Mouse (Mus musculus) lung, postnatal 14 days (tissue): ENCODE results near the gene H2afy2.

Source experiments
- DNase-seq: peaks from one replicate; pipeline ENCODE4 v3.0.0; 2021

Gene H2afy2

DNA sequence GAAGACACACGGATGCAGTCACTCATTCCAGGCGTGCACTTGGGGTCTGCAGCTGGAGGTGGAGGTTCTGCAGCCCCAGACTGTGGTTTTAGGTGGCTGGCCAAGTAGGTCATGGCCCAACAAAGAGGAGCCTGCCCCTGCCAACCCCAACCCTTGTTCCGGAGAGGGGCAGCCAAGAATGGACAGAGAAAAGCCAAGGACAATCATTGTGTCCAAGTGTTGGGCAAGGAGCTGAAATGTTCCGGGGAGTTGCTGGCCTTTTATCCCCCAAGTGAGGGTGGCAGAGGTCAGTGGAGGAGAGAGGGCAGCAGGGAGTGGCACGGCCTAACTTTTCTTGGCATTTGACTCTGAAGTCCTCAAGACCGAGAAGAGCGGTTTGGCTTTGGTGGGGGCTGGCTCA, 63.6 kb downstream of the H2afy2 start:
- no peak for DNase-seq

DNA sequence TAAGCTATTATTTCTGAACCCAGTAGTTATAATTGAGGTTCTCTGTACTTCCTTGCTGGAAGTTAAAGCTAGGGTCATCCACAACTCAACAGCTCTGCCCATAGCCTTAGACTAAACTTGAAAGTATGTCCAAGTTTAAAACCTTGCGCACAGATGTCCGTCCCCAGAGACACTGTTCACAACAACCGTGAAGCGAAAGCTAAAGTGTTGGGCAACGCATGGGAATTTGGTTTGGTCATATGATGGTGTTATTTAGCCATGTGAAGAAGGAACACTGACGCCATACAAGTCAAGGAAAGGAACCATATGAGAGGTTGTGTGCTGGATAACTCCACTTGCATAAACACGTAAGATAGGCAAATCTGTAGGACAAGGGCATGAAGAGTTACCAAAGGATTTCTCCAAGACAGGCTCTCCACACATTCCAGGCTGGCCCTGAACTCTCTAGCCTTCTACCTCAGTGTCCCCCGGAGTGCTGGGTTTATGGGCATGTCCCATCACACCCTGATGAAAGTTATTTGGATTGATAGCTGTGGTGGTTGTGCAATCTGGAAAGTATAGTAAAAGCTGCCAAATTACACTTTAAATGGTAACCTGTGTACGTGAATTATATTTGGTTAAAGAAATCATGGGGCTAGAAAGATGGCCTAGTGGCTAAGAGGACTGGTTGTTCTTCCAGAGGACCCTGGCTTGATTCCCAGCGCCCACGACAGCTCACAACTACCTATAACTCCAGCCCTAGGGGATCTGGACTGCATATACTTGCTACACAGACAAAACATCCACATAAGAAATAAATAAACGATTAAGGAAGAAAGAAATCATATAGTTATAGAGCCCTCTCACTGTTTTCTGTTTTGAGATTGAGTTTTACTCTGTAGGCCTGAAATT, 66.3 kb downstream of the H2afy2 start:
- no peak for DNase-seq

DNA sequence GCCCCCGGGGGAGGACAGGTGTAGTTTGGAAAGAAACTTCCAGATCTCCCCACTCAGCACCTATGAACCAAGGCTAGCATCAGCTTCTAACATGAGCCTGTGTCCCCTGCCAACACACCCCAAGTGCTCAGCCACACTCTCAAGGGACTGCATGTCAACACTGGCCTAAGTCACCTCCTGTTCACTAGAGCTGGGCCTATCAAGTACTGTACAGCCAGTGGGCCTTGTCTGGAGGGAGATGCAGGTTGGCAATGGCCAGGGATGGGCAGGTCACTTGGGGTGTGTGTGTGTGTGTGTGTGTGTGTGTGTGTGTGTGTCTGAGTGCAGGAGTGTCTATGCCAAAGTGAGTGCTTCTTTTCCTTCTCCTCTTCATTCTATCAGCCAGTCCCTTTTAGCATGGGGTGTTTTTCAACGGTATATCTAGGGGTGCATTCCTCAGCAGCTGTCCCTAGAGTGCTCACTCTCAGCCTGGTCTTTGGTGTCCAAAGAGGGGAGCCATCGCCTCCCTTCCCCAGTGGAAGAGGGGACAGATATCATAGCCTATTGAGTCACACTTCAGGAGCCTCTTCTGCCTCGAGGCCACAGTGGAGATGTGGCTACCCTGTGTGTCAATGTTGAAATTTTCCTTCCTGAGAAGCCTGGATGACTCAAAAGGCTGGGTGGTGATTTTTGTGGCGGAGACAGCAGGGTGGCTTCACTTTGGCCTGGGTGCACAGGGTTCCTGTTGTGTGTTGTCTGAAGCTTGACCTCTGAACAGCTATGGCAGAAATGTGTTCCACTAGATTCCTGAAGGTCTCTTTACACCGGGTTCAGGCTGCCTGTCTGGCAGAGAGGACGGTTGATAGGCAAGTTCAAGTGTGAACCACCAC, 67.7 kb downstream of the H2afy2 start:
- no peak for DNase-seq

DNA sequence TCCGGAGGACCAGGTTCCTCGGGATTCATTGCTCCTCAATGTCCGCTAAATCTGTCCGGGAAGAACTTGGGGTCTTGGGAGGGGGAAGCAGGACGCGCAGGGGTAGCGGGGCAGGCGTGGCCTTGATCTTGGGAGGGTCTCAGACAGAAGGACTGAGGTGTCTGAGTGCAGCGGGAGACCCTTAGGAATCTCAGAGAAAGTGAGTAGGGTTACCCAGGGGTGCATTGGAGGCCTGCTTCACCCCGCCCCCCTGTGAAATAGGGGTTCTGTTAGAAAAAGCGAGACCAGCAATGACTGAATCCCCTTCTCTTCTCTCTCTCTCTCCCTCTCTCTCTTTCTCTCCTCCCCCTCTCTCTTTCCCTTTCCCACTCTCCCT, 68.5 kb downstream of the H2afy2 start:
- DNase-seq, result no peak

DNA sequence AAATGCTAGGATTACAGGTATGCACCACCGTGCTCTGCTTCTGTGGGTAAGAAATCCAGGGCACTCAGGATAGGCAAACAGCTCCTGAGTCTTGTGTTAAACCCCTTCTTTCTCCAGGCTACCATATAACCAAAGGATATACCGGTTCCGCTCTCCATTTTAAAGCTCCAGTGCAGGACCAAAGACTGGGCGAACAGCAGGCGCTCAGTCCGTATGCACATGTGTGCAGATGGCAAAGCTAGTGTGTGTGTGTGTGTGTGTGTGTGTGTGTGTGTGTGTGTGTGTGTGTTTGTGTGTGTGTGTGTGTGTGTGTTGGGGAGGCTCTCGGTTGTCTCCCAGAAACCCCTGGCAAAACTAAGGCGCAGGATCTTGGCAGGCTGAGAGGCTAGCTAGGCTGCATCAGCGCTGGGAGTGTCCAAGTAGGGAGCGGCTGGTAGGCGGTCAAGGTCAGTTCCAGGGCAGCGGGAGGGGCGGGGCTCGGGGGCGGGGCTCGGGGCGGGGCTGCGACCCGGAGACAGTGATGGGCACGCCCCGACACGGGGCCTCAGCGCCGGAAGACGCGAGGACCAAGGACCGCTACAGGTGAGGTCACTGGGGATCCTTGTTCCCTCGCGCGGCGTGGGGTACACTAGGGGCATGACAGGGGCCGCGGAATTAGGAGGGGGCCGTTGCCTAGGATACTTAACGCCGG, 69.0 kb downstream of the H2afy2 start, which contains the start of gene Aifm2:
Aifm2 (plus strand) TSS at position 493 of the 691 bp plus-strand sequence.
- DNase-seq, result peak; percentile 68

DNA sequence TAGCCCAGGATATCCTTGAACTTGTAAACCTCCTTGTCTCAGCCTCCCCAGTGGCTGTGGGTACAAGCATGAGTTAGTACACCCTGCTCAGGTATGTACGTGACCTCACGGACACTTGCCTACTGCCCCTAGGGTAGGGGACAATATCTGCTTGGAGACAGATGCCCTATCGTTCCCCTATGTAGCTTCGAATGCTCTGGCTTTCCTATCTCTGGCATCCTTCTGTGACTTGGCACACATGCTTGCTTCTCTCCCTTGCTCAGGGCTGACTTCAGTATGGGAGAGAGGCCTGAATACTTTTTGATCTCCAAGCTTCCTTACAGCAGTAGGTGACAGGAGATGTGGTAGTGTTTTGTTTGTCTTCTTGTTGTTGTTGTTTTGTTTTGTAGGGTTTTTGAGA, 69.8 kb downstream of the H2afy2 start:
- DNase-seq, result no peak

DNA sequence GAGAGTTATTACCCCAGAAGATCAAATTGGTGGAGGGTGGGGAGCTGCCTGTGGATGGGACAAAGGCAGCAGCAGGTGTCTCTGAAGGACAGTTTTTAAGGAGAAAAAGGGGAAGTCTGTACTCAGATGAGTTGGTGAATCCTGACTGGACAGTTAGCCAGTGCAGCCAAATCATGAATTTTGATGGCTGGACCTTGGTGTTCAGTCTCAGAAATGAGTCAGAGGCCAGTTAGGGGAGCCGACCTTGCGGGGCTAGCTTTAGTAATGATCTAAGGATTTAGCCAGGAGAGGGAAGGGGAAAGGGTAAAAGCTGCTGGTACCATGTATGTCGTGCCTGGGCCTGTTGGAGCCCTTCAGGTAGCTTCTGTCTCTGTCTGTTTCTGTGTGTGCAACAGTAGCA, 70.3 kb downstream of the H2afy2 start:
- DNase-seq, result no peak

DNA sequence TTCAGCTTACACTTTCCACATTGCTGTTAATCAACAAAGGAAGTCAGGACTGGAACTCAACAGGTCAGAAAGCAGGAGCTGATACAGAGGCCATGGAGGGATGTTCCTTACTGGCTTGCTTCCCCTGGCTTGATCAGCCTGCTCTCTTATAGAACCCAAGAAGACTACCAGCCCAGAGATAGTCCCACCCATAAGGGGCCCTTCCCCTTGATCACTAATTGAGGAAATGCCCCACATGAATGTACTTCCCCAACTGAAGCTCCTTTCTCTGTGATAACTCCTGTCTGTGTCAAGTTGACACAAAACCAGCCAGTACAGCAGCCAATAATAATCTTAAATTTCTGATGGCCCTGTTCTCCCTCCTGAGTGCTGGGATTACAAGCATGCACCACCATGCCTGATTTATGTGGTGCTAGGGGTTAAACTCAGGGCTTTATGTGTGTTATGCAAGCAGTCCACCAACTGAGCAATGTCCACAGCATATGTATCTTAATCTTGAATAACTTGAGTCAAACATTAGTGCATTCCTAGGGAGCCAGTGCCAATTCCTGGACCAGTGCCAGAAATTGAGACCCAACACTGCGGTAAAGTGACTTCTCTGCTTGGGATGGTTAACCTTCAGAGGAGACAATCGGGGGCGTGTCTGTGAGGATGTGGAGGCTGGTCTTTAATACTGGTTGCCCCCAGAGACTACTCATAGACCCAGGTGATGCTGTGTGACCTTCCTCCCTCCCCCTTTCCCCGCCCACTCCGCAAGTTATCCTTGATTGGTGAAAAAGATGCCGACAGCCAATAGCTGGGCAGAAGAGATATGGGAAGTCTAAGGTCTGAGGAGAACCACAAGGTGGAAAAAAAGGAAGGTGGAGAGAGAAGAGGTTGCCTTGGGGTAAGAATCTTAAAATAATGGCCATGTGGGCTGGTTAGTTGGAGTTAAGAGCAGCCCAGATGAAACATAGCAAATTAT, 77.3 kb downstream of the H2afy2 start:
- DNase-seq, result no peak

DNA sequence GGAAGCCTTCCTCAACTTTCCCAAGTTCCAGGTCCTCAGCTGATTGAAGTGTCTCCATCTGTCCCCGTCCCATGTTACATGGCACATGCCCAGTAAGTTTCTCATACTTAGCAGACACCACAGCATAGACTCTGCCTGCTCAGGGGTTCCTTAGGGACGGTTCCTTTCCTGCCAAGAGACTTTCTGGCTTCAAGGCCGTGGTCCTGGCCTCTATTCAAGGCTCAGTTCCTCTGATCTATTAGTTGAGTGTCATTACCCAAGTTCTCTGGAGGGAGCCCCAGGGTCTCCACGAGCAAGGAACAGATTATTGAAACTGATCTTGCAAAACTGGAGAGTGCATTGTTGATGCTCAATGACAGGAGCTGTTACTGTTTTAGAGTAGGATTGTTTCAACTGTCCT, 79.3 kb downstream of the H2afy2 start:
- DNase-seq, result no peak

DNA sequence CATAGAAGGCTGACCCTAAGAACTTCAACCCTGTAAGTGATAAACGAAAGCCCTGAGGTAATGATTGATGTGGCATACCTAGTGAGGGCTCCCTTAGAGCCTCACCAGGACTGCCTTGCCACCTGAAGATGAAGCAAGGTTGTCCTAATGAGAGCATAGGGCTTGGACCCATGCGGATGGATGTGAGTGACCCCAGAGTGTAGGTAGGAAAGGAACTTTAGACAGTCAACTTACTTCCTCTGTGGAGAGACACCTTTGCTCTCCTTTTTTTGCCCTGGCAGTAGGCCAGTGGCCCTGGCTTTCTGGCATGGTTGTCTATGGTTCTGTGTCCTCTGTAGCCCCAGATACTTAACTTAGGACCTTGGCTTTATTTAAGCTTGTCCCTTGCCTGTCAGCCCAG, 86.9 kb downstream of the H2afy2 start:
- DNase-seq, result no peak

DNA sequence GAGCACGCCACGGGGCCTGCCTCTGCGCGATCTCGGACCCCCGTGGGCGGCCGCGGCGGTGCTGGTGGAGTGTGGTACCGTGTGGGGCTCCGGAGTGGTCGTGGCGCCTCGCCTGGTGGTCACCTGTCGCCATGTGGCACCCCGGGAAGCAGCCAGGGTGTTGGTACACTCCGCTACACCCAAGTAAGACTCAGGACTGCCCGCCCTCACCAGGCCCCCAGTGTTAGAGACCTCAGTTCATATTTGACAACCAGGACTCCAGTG, 87.5 kb downstream of the H2afy2 start:
- DNase-seq, result no peak

DNA sequence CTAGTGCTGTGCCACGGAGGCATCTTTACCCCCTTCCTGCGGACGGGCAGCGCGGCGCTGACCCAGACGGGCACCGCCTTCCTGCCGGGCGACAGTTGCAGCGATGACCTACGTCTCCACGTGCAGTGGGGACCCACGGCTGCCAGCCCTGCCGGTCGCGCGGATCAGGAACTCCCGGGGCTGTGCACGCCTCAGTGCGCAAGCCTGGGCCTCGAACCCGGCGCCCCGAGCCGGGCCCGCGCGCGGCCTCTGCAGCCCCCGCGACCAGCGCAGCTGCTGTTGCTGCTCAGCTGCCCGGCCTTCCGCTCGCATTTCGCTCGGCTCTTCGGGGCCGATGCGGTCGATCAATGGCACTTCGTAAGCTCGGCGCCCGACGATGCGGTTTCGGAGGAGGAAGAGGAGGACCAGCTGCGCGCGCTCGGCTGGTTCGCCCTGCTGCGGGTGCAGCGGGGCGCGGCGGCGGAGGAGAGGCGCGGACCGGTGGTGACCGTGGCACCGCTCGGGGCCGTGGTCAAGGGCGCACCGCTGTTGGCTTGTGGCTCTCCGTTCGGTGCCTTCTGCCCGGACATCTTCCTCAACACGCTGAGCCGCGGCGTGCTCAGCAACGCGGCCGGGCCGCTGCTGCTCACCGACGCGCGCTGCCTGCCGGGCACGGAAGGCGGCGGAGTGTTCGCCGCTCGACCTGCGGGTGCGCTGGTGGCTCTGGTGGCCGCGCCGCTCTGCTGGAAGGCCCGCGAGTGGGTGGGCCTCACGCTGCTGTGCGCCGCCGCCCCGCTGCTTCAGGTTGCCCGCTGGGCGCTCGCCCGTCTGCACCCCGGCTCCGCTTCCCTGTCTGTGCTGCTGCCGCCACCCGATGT, 88.0 kb downstream of the H2afy2 start:
- DNase-seq, result no peak

DNA sequence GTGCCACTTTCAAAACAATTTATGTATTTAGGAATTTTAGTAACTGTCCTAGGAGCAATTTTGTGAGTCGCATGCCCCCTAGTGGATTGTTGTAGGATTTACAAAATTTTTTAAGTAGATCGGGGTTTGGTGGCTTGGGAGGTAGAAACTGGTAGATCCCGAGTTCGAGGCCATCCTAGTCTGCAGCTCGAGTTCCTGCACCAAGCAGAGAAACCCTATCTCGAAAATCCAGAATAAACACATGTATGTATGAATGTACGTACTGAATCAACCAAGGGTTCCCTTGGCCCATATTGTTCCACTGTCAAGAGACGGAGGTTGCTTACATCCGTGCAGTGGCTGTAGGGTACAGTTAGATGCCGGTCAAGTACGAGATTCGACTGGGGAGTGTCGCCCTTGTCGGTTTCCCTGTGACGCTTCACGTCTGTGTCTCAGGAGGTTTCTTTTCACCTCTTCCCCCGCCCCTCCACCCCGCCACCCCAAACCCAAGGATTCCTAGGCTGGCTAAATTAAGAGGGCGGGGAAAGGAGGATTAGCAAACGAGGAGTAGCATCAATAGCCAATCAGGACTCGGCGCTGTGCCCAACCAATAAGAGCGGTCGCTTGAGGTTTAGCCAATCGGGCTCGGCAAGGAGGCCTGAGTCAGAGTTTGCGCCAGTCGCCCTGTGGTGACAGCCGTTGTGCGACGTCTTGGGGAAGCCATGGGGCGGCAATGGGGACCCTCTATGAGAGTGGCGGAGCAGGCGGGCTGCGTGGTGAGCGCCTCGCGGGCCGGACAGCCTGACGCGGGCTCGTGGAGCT, 88.9 kb downstream of the H2afy2 start, which contains the start of gene Tysnd1:
Tysnd1 (plus strand) TSS at position 645 of the 801 bp plus-strand sequence.
- peak; percentile 98 for DNase-seq

DNA sequence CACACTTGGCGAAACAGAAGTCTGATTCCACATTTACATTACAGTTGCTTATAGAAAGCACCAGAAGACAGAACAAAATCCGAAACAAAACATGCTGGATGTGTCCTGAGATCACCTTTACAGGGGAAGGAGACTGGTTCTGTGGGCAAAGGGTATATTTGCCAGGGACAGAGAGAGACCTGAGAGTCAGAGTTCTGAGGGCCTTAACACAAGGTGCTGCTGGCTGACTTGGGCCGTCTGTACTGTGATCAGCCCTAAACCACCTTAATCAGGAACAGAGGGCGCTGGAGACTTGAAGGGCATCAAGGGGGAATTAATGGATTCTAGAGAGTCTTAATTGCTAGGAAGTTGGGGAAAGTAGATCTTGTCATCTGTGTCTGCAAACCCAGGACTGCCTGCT, 90.4 kb downstream of the H2afy2 start:
- DNase-seq, result no peak

DNA sequence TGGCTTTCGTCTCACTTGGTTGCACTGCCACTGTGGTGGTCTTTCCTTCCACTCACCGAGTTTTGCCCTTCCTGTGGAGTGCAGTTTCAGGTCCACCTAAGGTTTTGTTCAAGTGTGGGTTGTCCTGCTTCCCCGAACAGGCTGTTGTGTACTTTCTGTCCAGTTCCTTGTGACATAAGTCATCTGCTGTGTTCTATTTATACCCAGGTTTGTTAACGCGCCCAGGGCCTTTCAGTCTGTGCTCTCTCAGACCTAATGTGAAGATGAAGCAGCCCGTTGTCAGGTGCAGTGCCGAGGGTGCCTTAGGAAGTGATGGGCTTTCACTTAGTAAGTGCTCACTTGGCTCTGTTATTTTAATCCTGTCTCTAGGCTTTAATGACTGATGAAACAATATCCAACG, 94.5 kb downstream of the H2afy2 start:
- DNase-seq, result no peak
